Mouse (Mus musculus): ENCODE results near the gene Trip10. TPM values are rescaled to one million over a fixed set of nuclear protein-coding genes. Genes with fewer than 3 reads are reported as not detected.
A peak's percentile ranks its signal among the peaks of the same experiment; 100 is the strongest.

Trip10 gene
- total and polyA plus RNA-seq, 3 experiments, result 10.9 to 20.8 TPM; not detected in 1

- no peaks in the 10 kb centered on the region for H3K27me3 ChIP-seq (ENCODE audit: control insufficient read depth in 1 of 2, insufficient read depth in 2 of 2, low read length in 2 of 2)
- no peak for TF ChIP-seq CTCF (IDR thresholded peaks at IDR 0.05 in 2 of 3, conservative IDR thresholded peaks at IDR 0.05 in 1 of 3; ENCODE audit: control insufficient read depth in 1 of 3, insufficient read depth in 1 of 3, low read depth in 2 of 3, low read length in 3 of 3, poor library complexity in 1 of 3, severe bottlenecking in 1 of 3)
- TF ChIP-seq GATA1 (IDR thresholded peaks at IDR 0.05; ENCODE audit: low read depth, low read length), result 0 out of 2 replicates have a peak, but pooled peaks have one; percentile 12
- peak in 1 of 2 experiments; percentile 46; a peak in 3 of 4 replicates for TF ChIP-seq EP300 (IDR thresholded peaks at IDR 0.05; ENCODE audit: low read depth in 1 of 2, low read length in 2 of 2)
- TF ChIP-seq KAT2A (conservative IDR thresholded peaks at IDR 0.05; ENCODE audit: low read depth, low read length), result no peak
- TF ChIP-seq POLR2AphosphoS5 (IDR thresholded peaks at IDR 0.05; ENCODE audit: borderline replicate concordance, low read depth, low read length), result no peak
- no peak for TF ChIP-seq TBP (IDR thresholded peaks at IDR 0.05; ENCODE audit: low read depth, low read length)
- no peak for TF ChIP-seq TAL1 (IDR thresholded peaks at IDR 0.05; ENCODE audit: low read length)
- no peak for TF ChIP-seq MYC (IDR thresholded peaks at IDR 0.05; ENCODE audit: low read depth, low read length)
- peak; percentile 45; the same call in 1 of the 2 replicates for TF ChIP-seq ETS1 (IDR thresholded peaks at IDR 0.05; ENCODE audit: low read depth, low read length)
- no peak for TF ChIP-seq POLR2AphosphoS2 (IDR thresholded peaks at IDR 0.05; ENCODE audit: low read length)
- TF ChIP-seq ZC3H11A (IDR thresholded peaks at IDR 0.05; ENCODE audit: low read depth, low read length), result no peak
- TF ChIP-seq JUND (IDR thresholded peaks at IDR 0.05; ENCODE audit: low read depth, low read length), result no peak
- TF ChIP-seq USF2 (IDR thresholded peaks at IDR 0.05; ENCODE audit: borderline replicate concordance in 1 of 2, insufficient read depth in 1 of 2, low read depth in 1 of 2, low read length in 2 of 2), result no peak
- TF ChIP-seq SIN3A (IDR thresholded peaks at IDR 0.05; ENCODE audit: low read length), result peak; percentile 32; the same call in 1 of the 2 replicates
- TF ChIP-seq HCFC1 (IDR thresholded peaks at IDR 0.05; ENCODE audit: low read depth, low read length), result no peak
- no peak for TF ChIP-seq NELFE (IDR thresholded peaks at IDR 0.05; ENCODE audit: low read depth, low read length)
- TF ChIP-seq USF1 (IDR thresholded peaks at IDR 0.05; ENCODE audit: low read depth, low read length), result no peak
- TF ChIP-seq ELF1 (IDR thresholded peaks at IDR 0.05; ENCODE audit: low read depth, low read length), result no peak
- TF ChIP-seq MXI1 (IDR thresholded peaks at IDR 0.05; ENCODE audit: low read depth, low read length), result no peak; the same call in 1 of the 2 replicates
- TF ChIP-seq UBTF (IDR thresholded peaks at IDR 0.05; ENCODE audit: borderline replicate concordance, insufficient read depth, low read depth, low read length), result no peak
- TF ChIP-seq RCOR1 (IDR thresholded peaks at IDR 0.05; ENCODE audit: low read depth, low read length), result no peak
- no peak for TF ChIP-seq CHD1 (IDR thresholded peaks at IDR 0.05; ENCODE audit: low read depth, low read length)
- no peak for TF ChIP-seq MAX (IDR thresholded peaks at IDR 0.05; ENCODE audit: low read length)
- TF ChIP-seq CHD2 (IDR thresholded peaks at IDR 0.05; ENCODE audit: low read length), result no peak
- TF ChIP-seq BHLHE40 (IDR thresholded peaks at IDR 0.05; ENCODE audit: borderline replicate concordance, low read depth, low read length), result no peak
- TF ChIP-seq ZNF384 (IDR thresholded peaks at IDR 0.05; ENCODE audit: low read depth, low read length), result no peak
- no peak for TF ChIP-seq ZMIZ1 (IDR thresholded peaks at IDR 0.05; ENCODE audit: low read depth, low read length)
- no peak for TF ChIP-seq NRF1 (IDR thresholded peaks at IDR 0.05; ENCODE audit: insufficient read depth, low read depth, low read length, poor library complexity, severe bottlenecking)
- TF ChIP-seq E2F4 (IDR thresholded peaks at IDR 0.05; ENCODE audit: borderline replicate concordance, low read depth, low read length), result no peak
- no peak for TF ChIP-seq TCF12 (IDR thresholded peaks at IDR 0.05; ENCODE audit: low read depth, low read length)
- no peak for TF ChIP-seq GABPA (IDR thresholded peaks at IDR 0.05; ENCODE audit: low read depth, low read length)
- no peak for TF ChIP-seq SMC3 (IDR thresholded peaks at IDR 0.05; ENCODE audit: low read depth, low read length)
- no peak for TF ChIP-seq ZKSCAN1 (IDR thresholded peaks at IDR 0.05; ENCODE audit: low read depth, low read length)
- no peak for TF ChIP-seq POLR2A (IDR thresholded peaks at IDR 0.05; ENCODE audit: control insufficient read depth in 1 of 2, insufficient read depth in 1 of 2, low read depth in 1 of 2, low read length in 2 of 2, poor library complexity in 1 of 2)
- peak; percentile 63 for DNase-seq (ENCODE audit: low read depth, low spot score)
- H3K9ac ChIP-seq (ENCODE audit: control insufficient read depth, low read depth, low read length, poor library complexity, severe bottlenecking), result no peak overlapping the region
- H3K36me3 ChIP-seq (ENCODE audit: control insufficient read depth in 1 of 2, insufficient read depth in 2 of 2, low read length in 2 of 2), result peaks cover 0 to 25% of the 10 kb centered on the region in 2 experiments; a peak in 2 of 4 replicates
- H3K9me3 ChIP-seq (replicated peaks; ENCODE audit: insufficient read depth, low read length), result no peaks in the 10 kb centered on the region
- no peak overlapping the region for H3K4me3 ChIP-seq (ENCODE audit: control insufficient read depth in 1 of 2, insufficient read depth in 1 of 2, low read depth in 2 of 2, low read length in 2 of 2)
- H3K4me1 ChIP-seq (ENCODE audit: control insufficient read depth in 1 of 2, insufficient read depth in 2 of 2, low read length in 2 of 2), result peaks cover 5 to 48% of the 10 kb centered on the region in 2 experiments; a peak in 3 of 4 replicates
- no peak overlapping the region for H3K27ac ChIP-seq (ENCODE audit: control insufficient read depth, low read depth, low read length)
- H3K79me2 ChIP-seq (ENCODE audit: control insufficient read depth, insufficient read depth, low read length, poor library complexity), result no peaks in the 10 kb centered on the region
Measured at GRCm38 (mm10) chr17:57201841-57202724, 47.2 kb upstream of the Trip10 start.

Measured in MEL (cell line).